Mouse (Mus musculus): ENCODE measurements around the gene Bmp2k. TPM values are rescaled to one million over a fixed set of nuclear protein-coding genes. Genes with fewer than 3 reads are reported as not detected.

The Bmp2k gene
- polyA plus RNA-seq, 1 experiment from 2014 or later, result 15.2 TPM

GRCm38 (mm10) chr5:97099954-97100353, 102.5 kb downstream of the Bmp2k start:
- Histone ChIP-seq H3K4me1 (ENCODE audit: insufficient read depth) (no peaks in the 10 kb centered on the region), H3K9ac (replicated peaks) (no peak overlapping the region), H3K36me3 (replicated peaks; ENCODE audit: insufficient read depth, low read length) (0 out of 2 replicates have a peak, but pooled peaks cover 4% of the 10 kb centered on the region), H3K9me3 (ENCODE audit: low read length) (no peaks in the 10 kb centered on the region), H3K4me2 (ENCODE audit: low read depth, low read length) (no peak overlapping the region), H3K4me3 (ENCODE audit: low read depth, low read length) (no peak overlapping the region), H3K27me3 (ENCODE audit: insufficient read depth, low read length) (no peaks in the 10 kb centered on the region), H3K27ac (ENCODE audit: low read depth) (no peak overlapping the region)
- TF ChIP-seq CTCF (IDR thresholded peaks at IDR 0.05; ENCODE audit: low read depth) (no peak), EP300 (IDR thresholded peaks at IDR 0.05; ENCODE audit: low read depth) (no peak)
- no peak for DNase-seq
- no peak for ATAC-seq
- WGBS (ENCODE audit: insufficient replicate concordance), result 78% methylated on average over 8 of the region's 8 CpGs

- TF ChIP-seq CTCF (IDR thresholded peaks at IDR 0.05; ENCODE audit: low read depth), result no peak
- no peak for TF ChIP-seq EP300 (IDR thresholded peaks at IDR 0.05; ENCODE audit: low read depth)
- DNase-seq, result no peak
Measured at GRCm38 (mm10) chr5:97108333-97108732, 110.8 kb downstream of the Bmp2k start.

GRCm38 (mm10) chr5:97110133-97110532, 112.6 kb downstream of the Bmp2k start:
- Histone ChIP-seq H3K4me2 (ENCODE audit: low read depth, low read length) (peak overlapping the region; percentile 99; the same call in 1 of the 2 replicates), H3K27me3 (ENCODE audit: insufficient read depth, low read length) (no peaks in the 10 kb centered on the region), H3K36me3 (replicated peaks; ENCODE audit: insufficient read depth, low read length) (no peaks in the 10 kb centered on the region), H3K9me3 (ENCODE audit: low read length) (no peaks in the 10 kb centered on the region), H3K9ac (replicated peaks) (no peak overlapping the region), H3K4me3 (ENCODE audit: low read depth, low read length) (no peak overlapping the region), H3K27ac (ENCODE audit: low read depth) (no peak overlapping the region), H3K4me1 (ENCODE audit: insufficient read depth) (peaks cover 9% of the 10 kb centered on the region)
- DNase-seq (peak; percentile 48), ATAC-seq (no peak)
- TF ChIP-seq EP300 (IDR thresholded peaks at IDR 0.05; ENCODE audit: low read depth), result peak; percentile 52; the same call in 1 of the 2 replicates
- TF ChIP-seq CTCF (IDR thresholded peaks at IDR 0.05; ENCODE audit: low read depth), result no peak
- WGBS (ENCODE audit: insufficient replicate concordance), result 61% methylated on average over 2 of the region's 2 CpGs

More at GRCm38 (mm10) chr5:97108333-97108732, 110.8 kb downstream of the Bmp2k start:
- H3K4me2 ChIP-seq (ENCODE audit: low read depth, low read length), result no peak overlapping the region
- no peak for ATAC-seq
- H3K27ac ChIP-seq (ENCODE audit: low read depth), result no peak overlapping the region
- 76% methylated on average over 5 of the region's 5 CpGs for WGBS (ENCODE audit: insufficient replicate concordance)
- no peaks in the 10 kb centered on the region for H3K9me3 ChIP-seq (ENCODE audit: low read length)
- H3K36me3 ChIP-seq (replicated peaks; ENCODE audit: insufficient read depth, low read length), result no peaks in the 10 kb centered on the region
- no peaks in the 10 kb centered on the region for H3K27me3 ChIP-seq (ENCODE audit: insufficient read depth, low read length)
- H3K9ac ChIP-seq (replicated peaks), result no peak overlapping the region
- H3K4me1 ChIP-seq (ENCODE audit: insufficient read depth), result peaks cover 9% of the 10 kb centered on the region
- no peak overlapping the region for H3K4me3 ChIP-seq (ENCODE audit: low read depth, low read length)

- Histone ChIP-seq H3K4me1 (ENCODE audit: insufficient read depth) (peaks cover 9% of the 10 kb centered on the region), H3K36me3 (replicated peaks; ENCODE audit: insufficient read depth, low read length) (no peaks in the 10 kb centered on the region), H3K9ac (replicated peaks) (peak overlapping the region; percentile 71; the same call in 1 of the 2 replicates), H3K27ac (ENCODE audit: low read depth) (no peak overlapping the region), H3K4me2 (ENCODE audit: low read depth, low read length) (peak overlapping the region; percentile 99), H3K4me3 (ENCODE audit: low read depth, low read length) (peak overlapping the region; percentile 78), H3K27me3 (ENCODE audit: insufficient read depth, low read length) (no peaks in the 10 kb centered on the region), H3K9me3 (ENCODE audit: low read length) (no peaks in the 10 kb centered on the region)
- no peak for TF ChIP-seq EP300 (IDR thresholded peaks at IDR 0.05; ENCODE audit: low read depth)
- TF ChIP-seq CTCF (IDR thresholded peaks at IDR 0.05; ENCODE audit: low read depth), result no peak
- 27% methylated on average over 5 of the region's 5 CpGs for WGBS (ENCODE audit: insufficient replicate concordance)
- DNase-seq (no peak), ATAC-seq (no peak)
Measured at GRCm38 (mm10) chr5:97110697-97111096, 113.2 kb downstream of the Bmp2k start.

GRCm38 (mm10) chr5:97111207-97111910, 113.9 kb downstream of the Bmp2k start, which contains the start of gene Paqr3:
Gene Paqr3 (minus strand): TSS chr5:97111596.
- Histone ChIP-seq H3K27ac (ENCODE audit: low read depth) (peak within 1 kb of the TSS; percentile 25; the same call in 1 of the 2 replicates), H3K27me3 (ENCODE audit: insufficient read depth, low read length) (no peaks in the 10 kb centered on the region), H3K36me3 (replicated peaks; ENCODE audit: insufficient read depth, low read length) (no peaks in the 10 kb centered on the region), H3K4me3 (ENCODE audit: low read depth, low read length) (peak within 1 kb of the TSS; percentile 78), H3K9me3 (ENCODE audit: low read length) (no peaks in the 10 kb centered on the region), H3K9ac (replicated peaks) (peak within 1 kb of the TSS; percentile 71), H3K4me1 (ENCODE audit: insufficient read depth) (peaks cover 9% of the 10 kb centered on the region), H3K4me2 (ENCODE audit: low read depth, low read length) (peak within 1 kb of the TSS; percentile 99)
- ATAC-seq (peak; percentile 98), DNase-seq (peak; percentile 96)
- under 1% methylated on average over 51 of the region's 62 CpGs for WGBS (ENCODE audit: insufficient replicate concordance)
- TF ChIP-seq EP300 (IDR thresholded peaks at IDR 0.05; ENCODE audit: low read depth) (no peak), CTCF (IDR thresholded peaks at IDR 0.05; ENCODE audit: low read depth) (0 out of 2 replicates have a peak, but pooled peaks have one; percentile 3)

GRCm38 (mm10) chr5:97124977-97125376, 127.5 kb downstream of the Bmp2k start:
- WGBS (ENCODE audit: insufficient replicate concordance), result 73% methylated on average over 12 of the region's 12 CpGs
- Histone ChIP-seq H3K9ac (replicated peaks) (no peak overlapping the region), H3K4me1 (ENCODE audit: insufficient read depth) (no peaks in the 10 kb centered on the region), H3K4me2 (ENCODE audit: low read depth, low read length) (no peak overlapping the region), H3K36me3 (replicated peaks; ENCODE audit: insufficient read depth, low read length) (no peaks in the 10 kb centered on the region), H3K9me3 (ENCODE audit: low read length) (no peaks in the 10 kb centered on the region), H3K27me3 (ENCODE audit: insufficient read depth, low read length) (0 out of 2 replicates have a peak, but pooled peaks cover 3% of the 10 kb centered on the region), H3K4me3 (ENCODE audit: low read depth, low read length) (no peak overlapping the region), H3K27ac (ENCODE audit: low read depth) (no peak overlapping the region)
- no peak for TF ChIP-seq CTCF (IDR thresholded peaks at IDR 0.05; ENCODE audit: low read depth)
- TF ChIP-seq EP300 (IDR thresholded peaks at IDR 0.05; ENCODE audit: low read depth), result no peak
- ATAC-seq, result no peak
- DNase-seq, result no peak
